Mouse (Mus musculus) olfactory bulb, adult 2 months (tissue): ENCODE measurements around the gene Mrgprb3.

Experiments
- CTCF ChIP-seq: fragments of 200-500 bp; IDR thresholded peaks from 2 replicates; pipeline ENCODE4 v1.5.1; 2012; ENCODE audit warnings: low read depth, mild to moderate bottlenecking, low read length, moderate library complexity; ENCODE audit not compliant: insufficient read depth
- POLR2A ChIP-seq: fragments of 200-500 bp; IDR thresholded peaks from 2 replicates; pipeline ENCODE4 v1.6.1; 2012; ENCODE audit warnings: mild to moderate bottlenecking, low read depth, low read length, moderate library complexity; ENCODE audit not compliant: insufficient read depth

- no peak for TF ChIP-seq CTCF
- no peak for TF ChIP-seq POLR2A
Observed at GRCm38 (mm10) chr7:48643711-48644110, at the start of gene Mrgprb3.
